Mouse (Mus musculus) cerebellum, postnatal 36 days (tissue): ENCODE data around the gene Dennd1a.
A peak's percentile ranks its signal among the peaks of the same experiment; 100 is the strongest.

Experiments
- DNase-seq, 2 experiments: peaks; one replicate each; pipeline ENCODE4 v3.0.0; 2021 to 2022; ENCODE audit warnings: mixed read lengths in 2 of 2

The Dennd1a gene

GRCm38 (mm10) chr2:37799137-37799536, 488.1 kb downstream of the Dennd1a start:
- no peak for DNase-seq

- DNase-seq: no peak
These were observed 490.1 kb downstream of the Dennd1a start for GRCm38 (mm10) chr2:37797046-37797445.

- DNase-seq: no peak
These were observed 491.2 kb downstream of the Dennd1a start for GRCm38 (mm10) chr2:37796021-37796420.

GRCm38 (mm10) chr2:37791340-37791739, 495.9 kb downstream of the Dennd1a start:
- no peak for DNase-seq

GRCm38 (mm10) chr2:37790738-37791137, 496.5 kb downstream of the Dennd1a start:
- DNase-seq: peak; percentile 39 to 40

- DNase-seq: peak; percentile 35 to 38
These were observed 497.2 kb downstream of the Dennd1a start for GRCm38 (mm10) chr2:37789995-37790394.

- DNase-seq: peak in 1 of 2 experiments; percentile 34
These were observed 498.2 kb downstream of the Dennd1a start for GRCm38 (mm10) chr2:37789029-37789428.

GRCm38 (mm10) chr2:37788176-37788962, 498.8 kb downstream of the Dennd1a start:
- peak; percentile 53 to 60 for DNase-seq

GRCm38 (mm10) chr2:37786461-37786860, 500.7 kb downstream of the Dennd1a start:
- peak in 1 of 2 experiments; percentile 50 for DNase-seq

GRCm38 (mm10) chr2:37784473-37784872, 502.7 kb downstream of the Dennd1a start:
- DNase-seq: no peak

GRCm38 (mm10) chr2:37782002-37782401, 505.2 kb downstream of the Dennd1a start:
- no peak for DNase-seq

GRCm38 (mm10) chr2:37781421-37781820, 505.8 kb downstream of the Dennd1a start:
- no peak for DNase-seq

GRCm38 (mm10) chr2:37780270-37780929, 506.8 kb downstream of the Dennd1a start:
- no peak for DNase-seq

GRCm38 (mm10) chr2:37777958-37778720, 509.1 kb downstream of the Dennd1a start:
- DNase-seq: no peak

- DNase-seq: peak in 1 of 2 experiments; percentile 19
These were observed 510.4 kb downstream of the Dennd1a start for GRCm38 (mm10) chr2:37776611-37777411.

GRCm38 (mm10) chr2:37776016-37776415, 511.2 kb downstream of the Dennd1a start, which contains the start of gene Crb2:
Crb2 (plus strand) TSS chr2:37776249.
- DNase-seq: no peak

- peak in 1 of 2 experiments; percentile 40 for DNase-seq
These were observed 512.6 kb downstream of the Dennd1a start for GRCm38 (mm10) chr2:37774571-37774970.

- peak; percentile 93 to 98 for DNase-seq
These were observed 515.4 kb downstream of the Dennd1a start for GRCm38 (mm10) chr2:37771618-37772285.

GRCm38 (mm10) chr2:37769793-37770192, 517.4 kb downstream of the Dennd1a start:
- DNase-seq: no peak

GRCm38 (mm10) chr2:37768903-37769302, 518.3 kb downstream of the Dennd1a start:
- DNase-seq: no peak

GRCm38 (mm10) chr2:37767739-37768138, 519.5 kb downstream of the Dennd1a start:
- no peak for DNase-seq

GRCm38 (mm10) chr2:37767080-37767547, 520.1 kb downstream of the Dennd1a start:
- no peak for DNase-seq
